Mouse (Mus musculus): Measurements from ENCODE around the gene Uchl3. TPM values are rescaled to one million over a fixed set of nuclear protein-coding genes. Genes with fewer than 3 reads are reported as not detected.

The Uchl3 gene
- 599 TPM for polyA plus RNA-seq (2014; fragmentation: Illumina TruSeq; extraction: RNeasy Lipid Tissue Mini Kit (QIAGEN cat#74804); ENCODE audit: low read depth, low replicate concordance)

DNA sequence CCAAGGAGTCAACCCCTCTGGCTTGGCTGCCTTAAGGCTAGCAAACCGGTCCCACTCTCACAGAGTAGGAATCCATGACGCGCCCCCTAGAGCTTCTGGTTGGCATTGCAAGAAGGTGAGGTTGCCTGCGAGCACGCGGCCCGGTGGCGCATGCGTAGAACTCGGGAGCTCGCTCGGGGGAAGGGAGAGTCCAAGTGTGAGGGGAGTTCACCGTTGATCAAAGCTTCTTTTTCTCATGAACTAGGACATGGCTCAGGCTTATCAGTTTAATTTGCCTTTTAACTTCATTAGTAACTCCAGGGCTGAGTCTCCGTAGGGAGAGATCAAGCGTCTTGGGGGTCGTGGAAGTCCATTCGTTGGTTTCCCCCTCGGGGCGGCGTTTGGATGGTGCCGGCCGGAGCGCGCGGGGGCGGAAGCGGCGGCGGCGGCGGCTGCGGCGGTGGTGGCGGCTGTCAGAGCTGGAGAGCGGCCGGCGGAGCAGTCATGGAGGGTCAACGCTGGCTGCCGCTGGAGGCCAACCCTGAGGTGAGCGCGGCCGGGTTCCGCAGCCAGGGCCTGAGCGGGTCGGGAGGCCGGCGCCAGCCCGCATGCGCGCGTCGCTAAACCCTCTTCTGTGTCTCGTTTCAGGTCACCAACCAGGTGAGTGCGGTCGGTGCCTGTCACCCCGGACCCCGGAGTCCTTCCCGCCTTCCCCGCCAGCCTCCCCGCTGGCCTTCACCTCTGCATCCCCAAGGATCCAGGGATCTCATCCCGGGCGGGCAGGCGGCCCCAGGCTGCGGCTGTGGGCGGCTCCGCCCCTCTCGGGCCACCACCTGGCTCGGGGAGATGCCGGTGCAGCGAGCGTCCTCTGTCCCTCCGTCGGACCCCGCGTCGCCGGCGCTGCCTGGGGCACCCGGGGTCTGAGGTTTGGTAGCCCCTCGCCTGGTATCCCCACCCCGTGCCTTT lies at the start of gene Uchl3:
Uchl3 (plus strand) TSS at position 387 of the 945 bp plus-strand sequence.

GRCm38 (mm10) chr14:101608519-101609368 lies 45.0 kb upstream of the Uchl3 start, which contains the start of gene Tbc1d4:
Gene Tbc1d4, minus strand, starts transcription at chr14:101609191.

DNA sequence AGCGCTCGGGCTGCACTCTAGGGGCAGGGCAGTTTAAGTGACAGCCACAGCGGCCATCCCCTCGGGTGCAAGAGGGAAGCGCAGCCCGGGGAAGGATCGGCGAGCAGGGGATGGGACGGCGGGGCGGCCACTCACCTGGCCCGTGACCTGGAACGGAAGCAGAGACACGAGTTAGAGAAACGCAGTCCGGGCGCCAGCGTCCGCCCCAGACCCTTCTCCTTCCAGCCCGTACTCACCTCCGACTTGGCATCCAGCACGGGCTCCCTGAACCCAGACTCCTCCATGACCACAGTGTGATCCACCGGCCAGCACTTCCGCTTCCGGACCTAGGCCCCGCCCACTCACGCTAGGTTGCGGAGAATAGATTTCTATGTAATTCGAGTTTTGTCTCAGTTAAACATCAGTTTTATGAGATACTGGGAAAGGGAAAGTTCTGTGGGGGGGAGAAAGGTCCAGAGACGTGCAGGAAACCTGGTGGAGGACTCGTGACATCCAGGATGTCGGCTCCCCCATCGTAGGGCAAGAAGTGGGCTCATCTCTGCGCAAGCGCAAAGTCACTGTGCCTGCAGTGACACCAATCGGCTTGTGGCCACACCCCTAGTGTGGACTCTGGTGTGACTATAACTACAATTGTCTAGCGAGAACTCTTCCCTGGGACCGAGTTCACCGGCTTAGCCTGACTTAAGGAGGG lies 13.5 kb upstream of the Uchl3 start, which contains the start of gene Commd6:
Commd6 (minus strand) TSS at position 534 of the 691 bp plus-strand sequence.

DNA sequence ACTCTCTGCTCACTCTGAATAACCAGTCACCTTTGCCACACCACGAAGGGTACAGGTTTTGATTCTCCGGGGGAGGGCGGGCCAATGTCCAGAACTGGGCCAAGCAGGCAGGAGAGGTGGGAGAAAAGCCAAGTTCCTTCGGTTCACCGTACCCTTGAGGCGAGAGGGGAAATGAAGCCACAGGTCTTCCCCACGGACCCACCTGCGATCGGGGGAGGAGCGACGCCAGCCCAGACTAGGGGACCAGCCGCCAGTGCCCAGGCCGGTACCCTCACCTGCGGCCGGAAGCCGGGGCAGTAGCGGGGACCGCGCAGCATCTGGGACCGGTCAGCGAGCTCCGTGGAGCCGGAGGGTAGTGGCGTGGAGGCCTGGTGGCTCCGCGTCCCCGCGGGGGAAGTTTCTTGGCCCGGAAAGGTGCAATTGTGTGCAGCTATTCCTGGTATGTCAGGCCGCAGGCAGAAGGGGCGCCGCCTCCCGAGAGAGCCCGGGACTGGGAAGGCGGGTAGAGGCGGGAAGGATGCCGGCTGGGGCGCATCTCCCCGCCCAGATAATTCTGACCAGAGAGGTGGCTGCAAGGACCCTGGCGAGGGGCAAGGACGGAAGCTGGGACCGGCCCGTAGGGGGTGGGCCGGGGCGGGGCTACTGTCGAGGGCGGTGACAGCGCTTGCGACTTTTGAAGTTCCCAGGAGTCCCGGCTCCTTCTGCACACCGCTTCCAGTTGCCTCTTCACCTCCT lies 75.6 kb downstream of the Uchl3 start, which contains the start of the genes Gm9922 and Lmo7:
Gm9922 (minus strand) TSS at position 578 of the 735 bp plus-strand sequence.
Lmo7 (plus strand) TSS at position 721 of the 735 bp plus-strand sequence.

Other genes with a start within 250 kb of the Uchl3 start
- 8.5 TPM for gene Tbc1d4, start 44.8 kb upstream of the Uchl3 start, polyA plus RNA-seq (2014; fragmentation: Illumina TruSeq; extraction: RNeasy Lipid Tissue Mini Kit (QIAGEN cat#74804); ENCODE audit: low read depth, low replicate concordance)
- gene Commd6, start 13.3 kb upstream of the Uchl3 start, polyA plus RNA-seq (2014; fragmentation: Illumina TruSeq; extraction: RNeasy Lipid Tissue Mini Kit (QIAGEN cat#74804); ENCODE audit: low read depth, low replicate concordance): 25.6 TPM
- not detected for gene Gm9922, start 75.8 kb downstream of the Uchl3 start, polyA plus RNA-seq (2014; fragmentation: Illumina TruSeq; extraction: RNeasy Lipid Tissue Mini Kit (QIAGEN cat#74804); ENCODE audit: low read depth, low replicate concordance)
- 3.8 TPM for gene Lmo7, start 76.0 kb downstream of the Uchl3 start, polyA plus RNA-seq (2014; fragmentation: Illumina TruSeq; extraction: RNeasy Lipid Tissue Mini Kit (QIAGEN cat#74804); ENCODE audit: low read depth, low replicate concordance)

Measured in testis, adult 10 weeks (tissue).